Mouse (Mus musculus) G1E (cell line): ENCODE results near the gene Nfatc2ip. TPM values are rescaled to one million over a fixed set of nuclear protein-coding genes. Genes with fewer than 3 reads are reported as not detected.

ENCODE experiments used
- ATAC-seq: 2 replicates; pipeline ENCODE4 v1.8.0; 2016; ENCODE audit warnings: mild to moderate bottlenecking; ENCODE audit not compliant: insufficient number of reproducible peaks, poor library complexity, low FRiP score, severe bottlenecking; ENCODE audit errors: extremely low read depth
- DNase-seq: peaks from one replicate; pipeline ENCODE4 v3.0.0; 2012; ENCODE audit warnings: low spot score
- H3K27me3 ChIP-seq: 2 replicates; pipeline ENCODE4 v1.6.1; 2012; ENCODE audit warnings: mild to moderate bottlenecking, low read length, inconsistent platforms; ENCODE audit not compliant: insufficient read depth
- H3K36me3 ChIP-seq: replicated peaks from 2 replicates; pipeline ENCODE3; 2012; ENCODE audit warnings: mild to moderate bottlenecking, inconsistent platforms
- H3K4me1 ChIP-seq: 2 replicates; pipeline ENCODE4 v1.6.1; 2012; ENCODE audit warnings: low read depth, low read length, inconsistent platforms, mixed read lengths; ENCODE audit not compliant: insufficient read depth
- H3K4me3 ChIP-seq: 2 replicates; pipeline ENCODE4 v1.5.1; 2012; ENCODE audit warnings: low read depth, mild to moderate bottlenecking, inconsistent platforms, low read length, moderate library complexity, mixed read lengths
- H3K9me3 ChIP-seq: replicated peaks from 2 replicates; pipeline ENCODE4 v1.6.1; 2012; ENCODE audit warnings: inconsistent platforms
- CTCF ChIP-seq: IDR thresholded peaks from 2 replicates; pipeline ENCODE4 v1.5.1; 2012; ENCODE audit warnings: low read depth, low read length, inconsistent platforms, mixed read lengths
- GATA1 ChIP-seq: IDR thresholded peaks from 2 replicates; pipeline ENCODE4 v1.6.1; 2012; ENCODE audit warnings: borderline replicate concordance, low read length, inconsistent platforms, mixed read lengths
- GATA2 ChIP-seq: IDR thresholded peaks from 2 replicates; pipeline ENCODE4 v1.6.1; 2012; ENCODE audit warnings: low read depth, low read length, inconsistent platforms, borderline replicate concordance
- POLR2AphosphoS5 ChIP-seq: IDR thresholded peaks from 2 replicates; pipeline ENCODE4 v1.6.1; 2012; ENCODE audit warnings: low read depth, low read length, inconsistent platforms; ENCODE audit not compliant: insufficient replicate concordance
- TAL1 ChIP-seq: conservative IDR thresholded peaks from 2 replicates; pipeline ENCODE4 v1.6.1; 2012; ENCODE audit warnings: low read depth, low read length, inconsistent platforms, mixed read lengths
- polyA plus RNA-seq: library from polyadenylated mRNA; stranded (reverse); fragments of >175 nt; gene quantifications from 2 replicates; pipeline ENCODE4 v1.2.3, GENCODE M21; 2012
- total RNA-seq, 2 experiments: library from RNA; stranded (forward) in 1 of 2; stranded (reverse) in 1 of 2; fragments of 200-1000 nt in 1 of 2; fragments of >200 nt in 1 of 2; fragmentation: Nextera tagmentation in 1 of 2; gene quantifications; 2 replicates each; pipeline ENCODE4 v1.2.3; 2014 to 2017

The Nfatc2ip gene
- total and polyA plus RNA-seq, 3 experiments = 5.0 to 22.0 (median 16.8) TPM

DNA sequence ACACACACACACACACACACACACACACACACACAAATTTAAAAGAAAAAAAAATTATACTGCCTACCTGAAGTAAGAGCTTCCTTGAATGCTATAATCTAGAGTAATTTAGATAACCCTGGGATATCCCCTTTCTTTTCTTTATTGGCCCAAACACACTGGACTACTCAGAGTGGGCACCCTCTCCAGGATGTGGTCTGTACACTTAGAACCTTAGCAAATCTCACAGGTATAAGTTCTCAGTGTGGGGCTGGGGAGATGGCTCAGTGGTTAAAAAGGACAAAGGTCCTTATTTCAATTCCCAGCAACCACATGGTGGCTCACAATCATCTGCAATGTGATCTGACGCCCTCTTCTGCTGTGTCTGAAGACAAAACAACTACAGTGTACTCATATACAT, 49.4 kb downstream of the Nfatc2ip start:
- no peak for TF ChIP-seq GATA1
- no peak for TF ChIP-seq CTCF
- no peak for TF ChIP-seq POLR2AphosphoS5
- no peak for TF ChIP-seq GATA2
- no peak for TF ChIP-seq TAL1
- H3K4me3 ChIP-seq = no peak overlapping the region
- ATAC-seq (no peak), DNase-seq (no peak)
- no peaks in the 10 kb centered on the region for H3K9me3 ChIP-seq
- no peaks in the 10 kb centered on the region for H3K36me3 ChIP-seq
- peaks cover 45% of the 10 kb centered on the region for H3K27me3 ChIP-seq
- H3K4me1 ChIP-seq = peaks cover 18% of the 10 kb centered on the region

- Histone ChIP-seq H3K4me1 (peaks cover 18% of the 10 kb centered on the region), H3K27me3 (peaks cover 49% of the 10 kb centered on the region), H3K4me3 (no peak overlapping the region), H3K9me3 (no peaks in the 10 kb centered on the region), H3K36me3 (no peaks in the 10 kb centered on the region)
- DNase-seq = no peak
- ATAC-seq = no peak
- TF ChIP-seq GATA2 = no peak
- TF ChIP-seq POLR2AphosphoS5 = no peak
- no peak for TF ChIP-seq CTCF
- no peak for TF ChIP-seq GATA1
- TF ChIP-seq TAL1 = no peak
Observed at GRCm38 (mm10) chr7:126345969-126346368, 50.6 kb downstream of the Nfatc2ip start.

- peaks cover 14% of the 10 kb centered on the region for H3K4me1 ChIP-seq
Observed at GRCm38 (mm10) chr7:126345557-126345956, 51.0 kb downstream of the Nfatc2ip start.

GRCm38 (mm10) chr7:126340896-126341295, 55.6 kb downstream of the Nfatc2ip start:
- no peak for TF ChIP-seq GATA1
- no peak for TF ChIP-seq CTCF
- no peak for TF ChIP-seq TAL1
- no peak for TF ChIP-seq POLR2AphosphoS5
- no peak for TF ChIP-seq GATA2
- H3K4me1 ChIP-seq = 0 out of 2 replicates have a peak, but pooled peaks cover 4% of the 10 kb centered on the region

More at GRCm38 (mm10) chr7:126345557-126345956, 51.0 kb downstream of the Nfatc2ip start:
- peaks cover 49% of the 10 kb centered on the region for H3K27me3 ChIP-seq
- no peak overlapping the region for H3K4me3 ChIP-seq
- no peak for TF ChIP-seq CTCF
- TF ChIP-seq POLR2AphosphoS5 = no peak
- TF ChIP-seq TAL1 = no peak
- TF ChIP-seq GATA1 = no peak
- TF ChIP-seq GATA2 = no peak
- H3K9me3 ChIP-seq = no peaks in the 10 kb centered on the region
- ATAC-seq (no peak), DNase-seq (no peak)
- no peaks in the 10 kb centered on the region for H3K36me3 ChIP-seq

GRCm38 (mm10) chr7:126340206-126340618, 56.3 kb downstream of the Nfatc2ip start:
- no peak overlapping the region for H3K4me3 ChIP-seq
- 0 out of 2 replicates have a peak, but pooled peaks cover 4% of the 10 kb centered on the region for H3K4me1 ChIP-seq
- TF ChIP-seq GATA2 = no peak
- no peak for TF ChIP-seq CTCF
- no peak for TF ChIP-seq TAL1
- TF ChIP-seq GATA1 = no peak
- TF ChIP-seq POLR2AphosphoS5 = no peak
- peaks cover 55% of the 10 kb centered on the region for H3K27me3 ChIP-seq
- DNase-seq (no peak), ATAC-seq (no peak)
- H3K36me3 ChIP-seq = no peaks in the 10 kb centered on the region
- no peaks in the 10 kb centered on the region for H3K9me3 ChIP-seq

More at GRCm38 (mm10) chr7:126340896-126341295, 55.6 kb downstream of the Nfatc2ip start:
- no peak for DNase-seq
- no peaks in the 10 kb centered on the region for H3K9me3 ChIP-seq
- no peaks in the 10 kb centered on the region for H3K36me3 ChIP-seq
- H3K27me3 ChIP-seq = peaks cover 54% of the 10 kb centered on the region
- no peak overlapping the region for H3K4me3 ChIP-seq
- no peak for ATAC-seq

DNA sequence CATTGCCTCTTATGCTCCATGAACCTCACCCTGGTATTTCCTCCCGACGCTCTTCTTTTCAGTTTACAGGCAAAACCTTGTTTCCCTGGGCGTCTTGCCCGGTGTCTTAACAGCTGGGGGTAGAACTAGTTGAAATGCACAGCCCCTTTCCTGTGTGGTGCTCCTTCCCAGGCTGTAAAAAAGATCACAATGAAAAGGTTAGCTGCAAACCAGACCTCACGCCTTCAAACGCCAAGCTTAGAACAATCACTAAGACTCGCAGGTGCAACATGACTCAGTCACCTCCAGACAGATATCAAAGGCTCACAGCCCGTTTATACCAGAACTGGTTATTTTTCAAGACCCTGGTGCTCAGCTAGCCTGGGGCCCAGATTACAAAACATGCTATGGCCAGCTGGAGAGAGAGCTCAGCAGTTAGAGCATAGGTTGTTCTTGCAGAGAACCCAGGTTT, 57.0 kb downstream of the Nfatc2ip start:
- no peak for DNase-seq
- Histone ChIP-seq H3K4me1 (0 out of 2 replicates have a peak, but pooled peaks cover 2% of the 10 kb centered on the region), H3K36me3 (no peaks in the 10 kb centered on the region), H3K27me3 (peaks cover 49% of the 10 kb centered on the region), H3K4me3 (no peak overlapping the region), H3K9me3 (no peaks in the 10 kb centered on the region)
- no peak for ATAC-seq
- TF ChIP-seq CTCF = no peak
- no peak for TF ChIP-seq POLR2AphosphoS5
- no peak for TF ChIP-seq GATA1
- no peak for TF ChIP-seq GATA2
- no peak for TF ChIP-seq TAL1
